Mouse (Mus musculus): ENCODE measurements around the gene Sesn1. TPM values are rescaled to one million over a fixed set of nuclear protein-coding genes. Genes with fewer than 3 reads are reported as not detected.

Sesn1 gene
- polyA plus RNA-seq, 1 experiment from 2014 or later = 55.3 TPM

DNA sequence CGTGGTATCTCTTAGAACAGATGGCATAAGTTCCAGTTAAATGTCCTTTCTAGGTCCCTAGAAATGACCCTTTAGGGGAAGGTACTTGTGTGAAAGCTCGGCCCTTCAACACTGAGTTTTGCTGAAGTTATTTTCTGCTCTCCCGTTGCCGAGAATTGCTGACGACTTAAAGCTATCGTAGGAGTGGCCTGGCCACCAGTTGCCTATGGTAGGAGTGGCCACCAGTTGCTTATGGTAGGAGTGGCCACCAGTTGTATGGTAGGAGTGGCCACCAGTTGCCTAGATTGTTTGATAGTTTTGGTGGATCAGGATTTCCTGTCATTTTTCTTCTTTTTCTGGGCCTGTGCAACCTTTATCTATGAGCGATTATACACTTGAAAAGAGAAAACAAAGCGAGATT is 38.0 kb downstream of the Sesn1 start:
- Histone ChIP-seq H3K4me1 (ENCODE audit: control insufficient read depth, insufficient read depth, low read length) (no peaks in the 10 kb centered on the region), H3K4me3 (ENCODE audit: low read depth, low read length) (no peak overlapping the region)

GRCm38 (mm10) chr10:41848721-41849120 is 39.0 kb downstream of the Sesn1 start:
- no peaks in the 10 kb centered on the region for H3K4me1 ChIP-seq (ENCODE audit: control insufficient read depth, insufficient read depth, low read length)
- DNase-seq (ENCODE audit: low spot score) = no peak
- no peaks in the 10 kb centered on the region for H3K27me3 ChIP-seq (replicated peaks; ENCODE audit: control insufficient read depth, insufficient read depth, low read length)
- H3K9me3 ChIP-seq (replicated peaks; ENCODE audit: control insufficient read depth, low read length) = no peaks in the 10 kb centered on the region
- no peaks in the 10 kb centered on the region for H3K36me3 ChIP-seq (ENCODE audit: control insufficient read depth, insufficient read depth, low read length)
- H3K4me2 ChIP-seq (ENCODE audit: low read length) = no peak overlapping the region
- no peak overlapping the region for H3K27ac ChIP-seq (ENCODE audit: low read depth, low read length)
- WGBS = 96% methylated on average over 2 of the region's 2 CpGs
- no peak for ATAC-seq
- H3K9ac ChIP-seq (ENCODE audit: low read length) = no peak overlapping the region
- no peak overlapping the region for H3K4me3 ChIP-seq (ENCODE audit: low read depth, low read length)

More for the DNA sequence above, 38.0 kb downstream of the Sesn1 start:
- Histone ChIP-seq H3K9me3 (replicated peaks; ENCODE audit: control insufficient read depth, low read length) (no peaks in the 10 kb centered on the region), H3K4me2 (ENCODE audit: low read length) (no peak overlapping the region), H3K36me3 (ENCODE audit: control insufficient read depth, insufficient read depth, low read length) (no peaks in the 10 kb centered on the region), H3K9ac (ENCODE audit: low read length) (no peak overlapping the region), H3K27ac (ENCODE audit: low read depth, low read length) (no peak overlapping the region), H3K27me3 (replicated peaks; ENCODE audit: control insufficient read depth, insufficient read depth, low read length) (no peaks in the 10 kb centered on the region)
- DNase-seq (ENCODE audit: low spot score) = no peak
- no peak for ATAC-seq
- 97% methylated on average over 8 of the region's 8 CpGs for WGBS

GRCm38 (mm10) chr10:41859820-41860219 is 50.1 kb downstream of the Sesn1 start:
- H3K9ac ChIP-seq (ENCODE audit: low read length) = no peak overlapping the region
- no peaks in the 10 kb centered on the region for H3K9me3 ChIP-seq (replicated peaks; ENCODE audit: control insufficient read depth, low read length)
- no peaks in the 10 kb centered on the region for H3K4me1 ChIP-seq (ENCODE audit: control insufficient read depth, insufficient read depth, low read length)
- no peak overlapping the region for H3K4me3 ChIP-seq (ENCODE audit: low read depth, low read length)
- no peak overlapping the region for H3K27ac ChIP-seq (ENCODE audit: low read depth, low read length)
- H3K36me3 ChIP-seq (ENCODE audit: control insufficient read depth, insufficient read depth, low read length) = no peaks in the 10 kb centered on the region
- ATAC-seq (no peak), DNase-seq (ENCODE audit: low spot score) (no peak)
- no peaks in the 10 kb centered on the region for H3K27me3 ChIP-seq (replicated peaks; ENCODE audit: control insufficient read depth, insufficient read depth, low read length)
- no peak overlapping the region for H3K4me2 ChIP-seq (ENCODE audit: low read length)

DNA sequence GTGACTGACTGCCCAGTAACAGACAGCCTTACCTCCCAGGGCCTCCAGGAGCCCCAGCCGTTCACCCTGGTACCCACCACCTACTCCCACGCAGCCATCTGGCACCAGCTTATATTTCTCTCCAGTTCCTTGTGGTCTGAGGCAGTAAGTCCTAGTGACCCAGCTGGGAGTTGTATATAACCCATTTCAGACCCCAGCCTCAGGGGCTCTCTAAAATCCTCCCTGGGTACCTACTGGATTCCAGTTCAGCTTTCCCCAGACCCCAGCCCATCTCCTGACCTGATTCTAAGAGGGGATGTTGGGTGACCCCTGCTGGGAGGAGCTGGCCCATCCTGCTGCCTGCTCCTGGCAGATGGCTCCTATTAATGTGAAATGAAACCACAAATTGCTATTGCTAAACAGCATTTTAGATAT is 50.5 kb downstream of the Sesn1 start:
- Histone ChIP-seq H3K4me1 (ENCODE audit: control insufficient read depth, insufficient read depth, low read length) (no peaks in the 10 kb centered on the region), H3K9me3 (replicated peaks; ENCODE audit: control insufficient read depth, low read length) (no peaks in the 10 kb centered on the region), H3K36me3 (ENCODE audit: control insufficient read depth, insufficient read depth, low read length) (no peaks in the 10 kb centered on the region), H3K27ac (ENCODE audit: low read depth, low read length) (no peak overlapping the region), H3K9ac (ENCODE audit: low read length) (no peak overlapping the region), H3K27me3 (replicated peaks; ENCODE audit: control insufficient read depth, insufficient read depth, low read length) (no peaks in the 10 kb centered on the region), H3K4me2 (ENCODE audit: low read length) (no peak overlapping the region), H3K4me3 (ENCODE audit: low read depth, low read length) (no peak overlapping the region)
- DNase-seq (ENCODE audit: low spot score) = no peak
- WGBS = 86% methylated on average over 2 of the region's 2 CpGs
- no peak for ATAC-seq

DNA sequence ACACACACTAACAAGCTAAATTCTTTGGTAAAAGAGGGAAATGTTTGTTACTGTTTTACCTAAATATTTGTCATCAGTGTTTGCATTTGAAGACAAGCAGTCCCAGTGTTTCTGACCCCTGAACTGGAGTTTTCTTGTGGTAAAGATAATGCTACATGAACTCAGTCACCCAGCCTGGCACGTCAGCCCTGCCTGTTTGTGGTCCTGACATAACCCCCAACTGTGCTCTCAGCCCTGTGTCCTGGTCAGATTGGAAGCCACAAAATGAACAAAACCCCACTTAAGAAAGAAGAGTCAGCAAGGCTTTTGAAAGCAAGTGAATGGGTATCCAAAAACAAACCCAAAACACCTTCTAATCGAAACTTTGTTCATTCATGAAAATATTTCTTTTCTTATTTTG is 53.3 kb downstream of the Sesn1 start:
- WGBS = 70% methylated on average over 2 of the region's 2 CpGs
- no peak overlapping the region for H3K4me3 ChIP-seq (ENCODE audit: low read depth, low read length)
- no peak for DNase-seq (ENCODE audit: low spot score)
- no peaks in the 10 kb centered on the region for H3K27me3 ChIP-seq (replicated peaks; ENCODE audit: control insufficient read depth, insufficient read depth, low read length)
- H3K4me2 ChIP-seq (ENCODE audit: low read length) = no peak overlapping the region
- no peaks in the 10 kb centered on the region; the same call in 1 of the 2 replicates for H3K4me1 ChIP-seq (ENCODE audit: control insufficient read depth, insufficient read depth, low read length)
- no peaks in the 10 kb centered on the region for H3K36me3 ChIP-seq (ENCODE audit: control insufficient read depth, insufficient read depth, low read length)
- H3K9me3 ChIP-seq (replicated peaks; ENCODE audit: control insufficient read depth, low read length) = no peaks in the 10 kb centered on the region
- no peak overlapping the region for H3K9ac ChIP-seq (ENCODE audit: low read length)
- no peak overlapping the region for H3K27ac ChIP-seq (ENCODE audit: low read depth, low read length)
- ATAC-seq = no peak

GRCm38 (mm10) chr10:41866069-41866837 is 56.5 kb downstream of the Sesn1 start:
- ATAC-seq (no peak), DNase-seq (ENCODE audit: low spot score) (no peak)
- Histone ChIP-seq H3K9ac (ENCODE audit: low read length) (no peak overlapping the region), H3K27ac (ENCODE audit: low read depth, low read length) (peak overlapping the region; percentile 33; the same call in 1 of the 2 replicates), H3K27me3 (replicated peaks; ENCODE audit: control insufficient read depth, insufficient read depth, low read length) (no peaks in the 10 kb centered on the region), H3K4me3 (ENCODE audit: low read depth, low read length) (no peak overlapping the region), H3K4me1 (ENCODE audit: control insufficient read depth, insufficient read depth, low read length) (no peaks in the 10 kb centered on the region; the same call in 1 of the 2 replicates), H3K36me3 (ENCODE audit: control insufficient read depth, insufficient read depth, low read length) (no peaks in the 10 kb centered on the region), H3K4me2 (ENCODE audit: low read length) (no peak overlapping the region), H3K9me3 (replicated peaks; ENCODE audit: control insufficient read depth, low read length) (no peaks in the 10 kb centered on the region)
- WGBS = 82% methylated on average over 3 of the region's 3 CpGs

GRCm38 (mm10) chr10:41866838-41867154 is 57.1 kb downstream of the Sesn1 start:
- no peaks in the 10 kb centered on the region for H3K36me3 ChIP-seq (ENCODE audit: control insufficient read depth, insufficient read depth, low read length)
- H3K27me3 ChIP-seq (replicated peaks; ENCODE audit: control insufficient read depth, insufficient read depth, low read length) = no peaks in the 10 kb centered on the region
- H3K4me3 ChIP-seq (ENCODE audit: low read depth, low read length) = no peak overlapping the region
- no peak overlapping the region for H3K9ac ChIP-seq (ENCODE audit: low read length)
- H3K9me3 ChIP-seq (replicated peaks; ENCODE audit: control insufficient read depth, low read length) = no peaks in the 10 kb centered on the region
- no peak for ATAC-seq
- H3K4me1 ChIP-seq (ENCODE audit: control insufficient read depth, insufficient read depth, low read length) = no peaks in the 10 kb centered on the region; the same call in 1 of the 2 replicates
- no peak overlapping the region for H3K4me2 ChIP-seq (ENCODE audit: low read length)
- H3K27ac ChIP-seq (ENCODE audit: low read depth, low read length) = peak overlapping the region; percentile 33; the same call in 1 of the 2 replicates
- no peak for DNase-seq (ENCODE audit: low spot score)

- Histone ChIP-seq H3K36me3 (ENCODE audit: control insufficient read depth, insufficient read depth, low read length) (no peaks in the 10 kb centered on the region), H3K9ac (ENCODE audit: low read length) (no peak overlapping the region), H3K9me3 (replicated peaks; ENCODE audit: control insufficient read depth, low read length) (no peaks in the 10 kb centered on the region), H3K4me1 (ENCODE audit: control insufficient read depth, insufficient read depth, low read length) (no peaks in the 10 kb centered on the region; the same call in 1 of the 2 replicates), H3K27ac (ENCODE audit: low read depth, low read length) (no peak overlapping the region), H3K27me3 (replicated peaks; ENCODE audit: control insufficient read depth, insufficient read depth, low read length) (no peaks in the 10 kb centered on the region), H3K4me3 (ENCODE audit: low read depth, low read length) (no peak overlapping the region), H3K4me2 (ENCODE audit: low read length) (no peak overlapping the region)
- no peak for ATAC-seq
- 77% methylated on average over 5 of the region's 5 CpGs for WGBS
- no peak for DNase-seq (ENCODE audit: low spot score)
These were observed 58.2 kb downstream of the Sesn1 start for GRCm38 (mm10) chr10:41867956-41868355.

DNA sequence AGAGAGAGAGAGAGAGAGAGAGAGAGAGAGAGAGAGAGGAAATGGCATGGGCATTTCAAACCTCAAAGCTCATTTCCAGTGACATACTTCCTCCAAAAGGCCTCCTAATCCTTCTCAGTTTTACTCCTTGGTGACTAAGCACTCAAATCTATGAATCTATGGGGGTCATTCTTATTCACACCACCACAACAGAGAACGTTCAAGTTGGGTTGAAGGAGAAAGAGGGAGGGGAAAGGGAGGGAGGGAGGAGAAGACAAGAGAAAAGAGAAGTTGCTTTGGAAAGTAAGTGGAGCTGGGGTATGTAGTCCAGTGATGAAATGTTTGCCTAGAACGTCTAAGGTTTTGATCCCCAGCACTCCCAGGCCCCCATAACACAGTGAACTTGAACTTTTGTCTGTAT is 60.4 kb downstream of the Sesn1 start:
- H3K4me1 ChIP-seq (ENCODE audit: control insufficient read depth, insufficient read depth, low read length) = no peaks in the 10 kb centered on the region; the same call in 1 of the 2 replicates
- H3K27me3 ChIP-seq (replicated peaks; ENCODE audit: control insufficient read depth, insufficient read depth, low read length) = no peaks in the 10 kb centered on the region
- no peak overlapping the region for H3K27ac ChIP-seq (ENCODE audit: low read depth, low read length)
- WGBS = 50% methylated on average over 2 of the region's 2 CpGs
- H3K9ac ChIP-seq (ENCODE audit: low read length) = no peak overlapping the region
- no peak overlapping the region for H3K4me2 ChIP-seq (ENCODE audit: low read length)
- H3K9me3 ChIP-seq (replicated peaks; ENCODE audit: control insufficient read depth, low read length) = no peaks in the 10 kb centered on the region
- no peak for DNase-seq (ENCODE audit: low spot score)
- no peak overlapping the region for H3K4me3 ChIP-seq (ENCODE audit: low read depth, low read length)
- no peak for ATAC-seq
- no peaks in the 10 kb centered on the region for H3K36me3 ChIP-seq (ENCODE audit: control insufficient read depth, insufficient read depth, low read length)

Data from forebrain, embryonic 14.5 days (tissue).